Mouse (Mus musculus) stomach, embryonic 14.5 days (tissue): ENCODE data around the gene Rpl13. TPM values are rescaled to one million over a fixed set of nuclear protein-coding genes. Genes with fewer than 3 reads are reported as not detected.

Source experiments
- ATAC-seq: fragments of 200-750 bp; cut with Nextera tagmentation; 2 replicates; pipeline ENCODE4 v1.8.0; 2017; ENCODE audit warnings: low read depth, moderate TSS enrichment; ENCODE audit not compliant: insufficient number of reproducible peaks, insufficient read depth, low FRiP score
- H3K27ac ChIP-seq: fragments of 300-500 bp; sonication (generic); 2 replicates; pipeline ENCODE4 v1.5.1; 2014; ENCODE audit warnings: mild to moderate bottlenecking, low read length, moderate library complexity, mixed read lengths
- H3K27me3 ChIP-seq: fragments of 300-500 bp; sonication (generic); 2 replicates; pipeline ENCODE4 v1.6.1; 2014; ENCODE audit warnings: low read length, control low read depth, mixed read lengths; ENCODE audit not compliant: control insufficient read depth, insufficient read depth
- H3K36me3 ChIP-seq: fragments of 300-500 bp; sonication (generic); 2 replicates; pipeline ENCODE4 v1.6.1; 2014; ENCODE audit warnings: mild to moderate bottlenecking, control low read depth, low read length, moderate library complexity, mixed read lengths; ENCODE audit not compliant: control insufficient read depth, insufficient read depth
- H3K4me1 ChIP-seq: fragments of 300-500 bp; sonication (generic); 2 replicates; pipeline ENCODE4 v1.6.1; 2014; ENCODE audit warnings: low read length, control low read depth, mixed read lengths; ENCODE audit not compliant: control insufficient read depth, insufficient read depth
- H3K4me2 ChIP-seq: fragments of 300-500 bp; sonication (generic); replicated peaks from 2 replicates; pipeline ENCODE4 v1.6.1; 2014; ENCODE audit warnings: low read depth, low read length, control low read depth
- H3K4me3 ChIP-seq: fragments of 300-500 bp; sonication (generic); 2 replicates; pipeline ENCODE4 v1.5.1; 2014; ENCODE audit warnings: low read depth, low read length, control low read depth
- H3K9ac ChIP-seq: fragments of 300-500 bp; sonication (generic); replicated peaks from 2 replicates; pipeline ENCODE4 v1.6.1; 2014; ENCODE audit warnings: low read depth, mild to moderate bottlenecking, control low read depth, low read length, moderate library complexity, mixed read lengths
- H3K9me3 ChIP-seq: fragments of 300-500 bp; sonication (generic); 2 replicates; pipeline ENCODE4 v1.6.1; 2016; ENCODE audit warnings: low read depth, low read length, control low read depth; ENCODE audit not compliant: control insufficient read depth
- WGBS: fragments of 180-500 bp; shearing (Covaris S2); extraction: QIAGEN DNeasy Blood & Tissue Kit; methylation state at CpG from one replicate; pipeline ENCODE4 v1.1.7; 2014; 5-methylcytosine and 5-hydroxymethylcytosine counted together
- polyA plus RNA-seq: library from polyadenylated mRNA; unstranded; fragments of >200 nt; fragmentation: Nextera tagmentation; extraction: Ambion mirVana; gene quantifications from 2 replicates; pipeline ENCODE4 v1.2.1, GENCODE M21; 2014

The Rpl13 gene
- polyA plus RNA-seq, 1 experiment from 2014 or later = 1,772 TPM

- 0 out of 2 replicates have a peak, but pooled peaks cover 3% of the 10 kb centered on the region for H3K9me3 ChIP-seq
- no peaks in the 10 kb centered on the region for H3K36me3 ChIP-seq
- H3K4me1 ChIP-seq = peaks cover 7% of the 10 kb centered on the region
- no peak for ATAC-seq
- WGBS = 59% methylated on average over 9 of the region's 9 CpGs
- no peak overlapping the region for H3K4me2 ChIP-seq
- H3K4me3 ChIP-seq = no peak overlapping the region
- H3K27me3 ChIP-seq = no peaks in the 10 kb centered on the region
- H3K27ac ChIP-seq = no peak overlapping the region
- no peak overlapping the region for H3K9ac ChIP-seq
Measured at GRCm38 (mm10) chr8:123131041-123131440, 28.9 kb downstream of the Rpl13 start.

- 95% methylated on average over 2 of the region's 2 CpGs for WGBS
- peaks cover 24% of the 10 kb centered on the region for H3K4me1 ChIP-seq
Measured at GRCm38 (mm10) chr8:123132953-123133352, 30.8 kb downstream of the Rpl13 start.

GRCm38 (mm10) chr8:123134149-123134713, 32.1 kb downstream of the Rpl13 start:
- no peak overlapping the region for H3K4me3 ChIP-seq
- H3K4me2 ChIP-seq = no peak overlapping the region
- H3K4me1 ChIP-seq = peaks cover 29% of the 10 kb centered on the region
- H3K9ac ChIP-seq = no peak overlapping the region
- no peak for ATAC-seq
- 88% methylated on average over 11 of the region's 11 CpGs for WGBS
- H3K27ac ChIP-seq = no peak overlapping the region
- 0 out of 2 replicates have a peak, but pooled peaks cover 3% of the 10 kb centered on the region for H3K9me3 ChIP-seq
- no peaks in the 10 kb centered on the region for H3K36me3 ChIP-seq
- H3K27me3 ChIP-seq = no peaks in the 10 kb centered on the region

More at GRCm38 (mm10) chr8:123132953-123133352, 30.8 kb downstream of the Rpl13 start:
- Histone ChIP-seq H3K4me2 (no peak overlapping the region), H3K27ac (no peak overlapping the region), H3K9me3 (0 out of 2 replicates have a peak, but pooled peaks cover 3% of the 10 kb centered on the region), H3K36me3 (no peaks in the 10 kb centered on the region), H3K27me3 (no peaks in the 10 kb centered on the region), H3K9ac (no peak overlapping the region), H3K4me3 (no peak overlapping the region)
- ATAC-seq = no peak

- 18% methylated on average over 7 of the region's 7 CpGs for WGBS
- peak overlapping the region; percentile 24; the same call in 1 of the 2 replicates for H3K27ac ChIP-seq
- no peaks in the 10 kb centered on the region for H3K27me3 ChIP-seq
- no peak overlapping the region for H3K4me3 ChIP-seq
- H3K4me2 ChIP-seq = no peak overlapping the region
- ATAC-seq = no peak
- H3K9ac ChIP-seq = no peak overlapping the region
- peaks cover 29% of the 10 kb centered on the region for H3K4me1 ChIP-seq
- H3K9me3 ChIP-seq = 0 out of 2 replicates have a peak, but pooled peaks cover 3% of the 10 kb centered on the region
- no peaks in the 10 kb centered on the region for H3K36me3 ChIP-seq
Measured at GRCm38 (mm10) chr8:123135406-123135805, 33.3 kb downstream of the Rpl13 start.

- H3K4me1 ChIP-seq = peaks cover 29% of the 10 kb centered on the region
- H3K4me3 ChIP-seq = no peak overlapping the region
- H3K27me3 ChIP-seq = no peaks in the 10 kb centered on the region
- no peak overlapping the region for H3K4me2 ChIP-seq
- no peak overlapping the region for H3K9ac ChIP-seq
- H3K36me3 ChIP-seq = no peaks in the 10 kb centered on the region
- peak overlapping the region; percentile 24; the same call in 1 of the 2 replicates for H3K27ac ChIP-seq
- no peak for ATAC-seq
- 0 out of 2 replicates have a peak, but pooled peaks cover 3% of the 10 kb centered on the region for H3K9me3 ChIP-seq
- WGBS = 50% methylated on average over 9 of the region's 9 CpGs
Measured at GRCm38 (mm10) chr8:123135806-123136205, 33.7 kb downstream of the Rpl13 start.

GRCm38 (mm10) chr8:123136287-123136686, 34.1 kb downstream of the Rpl13 start:
- Histone ChIP-seq H3K27me3 (no peaks in the 10 kb centered on the region), H3K4me1 (peaks cover 29% of the 10 kb centered on the region), H3K36me3 (no peaks in the 10 kb centered on the region), H3K9ac (no peak overlapping the region), H3K4me2 (no peak overlapping the region), H3K27ac (0 out of 2 replicates have a peak overlapping the region, but pooled peaks have one; percentile 33), H3K4me3 (no peak overlapping the region), H3K9me3 (0 out of 2 replicates have a peak, but pooled peaks cover 3% of the 10 kb centered on the region)
- 69% methylated on average over 9 of the region's 9 CpGs for WGBS
- no peak for ATAC-seq

- Histone ChIP-seq H3K27ac (peak overlapping the region; percentile 92), H3K9me3 (0 out of 2 replicates have a peak, but pooled peaks cover 3% of the 10 kb centered on the region), H3K4me3 (no peak overlapping the region), H3K9ac (no peak overlapping the region), H3K27me3 (no peaks in the 10 kb centered on the region), H3K36me3 (no peaks in the 10 kb centered on the region), H3K4me2 (no peak overlapping the region), H3K4me1 (peaks cover 32% of the 10 kb centered on the region)
- ATAC-seq = peak; percentile 92
- WGBS = 3% methylated on average over 2 of the region's 2 CpGs
Measured at GRCm38 (mm10) chr8:123137645-123138077, 35.5 kb downstream of the Rpl13 start.

- WGBS = 51% methylated on average over 4 of the region's 4 CpGs
- no peak overlapping the region for H3K27ac ChIP-seq
- no peak overlapping the region for H3K9ac ChIP-seq
- H3K4me3 ChIP-seq = no peak overlapping the region
- H3K4me1 ChIP-seq = peaks cover 32% of the 10 kb centered on the region
- H3K4me2 ChIP-seq = no peak overlapping the region
- no peak for ATAC-seq
- no peaks in the 10 kb centered on the region for H3K27me3 ChIP-seq
- no peaks in the 10 kb centered on the region for H3K9me3 ChIP-seq
- no peaks in the 10 kb centered on the region for H3K36me3 ChIP-seq
Measured at GRCm38 (mm10) chr8:123138741-123139140, 36.6 kb downstream of the Rpl13 start.
